Mouse (Mus musculus): ENCODE data around the gene Eif4h. TPM values are rescaled to one million over a fixed set of nuclear protein-coding genes. Genes with fewer than 3 reads are reported as not detected.

Eif4h gene
- 36.7 TPM for polyA plus RNA-seq (2015; fragmentation: Illumina TruSeq; extraction: RNeasy Lipid Tissue Mini Kit (QIAGEN cat#74804); ENCODE audit: insufficient read depth, low read depth, low replicate concordance)

DNA sequence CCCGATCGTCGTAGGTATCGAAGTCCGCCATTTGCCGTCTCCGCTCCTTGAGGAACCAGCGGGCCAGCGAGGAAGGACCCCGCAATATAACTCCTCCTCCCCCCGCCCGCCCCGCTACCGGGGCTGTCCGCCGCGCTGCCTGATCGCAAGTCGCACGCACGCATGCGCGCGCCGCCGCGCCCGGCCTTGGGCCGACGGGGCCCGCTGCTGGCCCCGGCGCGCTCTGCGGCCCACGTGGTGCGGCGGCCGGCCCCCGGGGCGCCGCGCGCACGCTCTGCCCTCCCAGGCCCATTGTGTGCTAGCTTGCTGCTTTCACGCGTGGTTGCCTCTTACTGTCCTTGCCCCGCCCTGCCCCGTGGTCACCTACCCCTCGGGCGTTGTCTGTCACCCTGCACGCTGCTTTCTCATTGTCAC lies at the start of gene Eif4h:
TSS of gene Eif4h (minus strand) at position 222 of the 414 bp plus-strand sequence.

DNA sequence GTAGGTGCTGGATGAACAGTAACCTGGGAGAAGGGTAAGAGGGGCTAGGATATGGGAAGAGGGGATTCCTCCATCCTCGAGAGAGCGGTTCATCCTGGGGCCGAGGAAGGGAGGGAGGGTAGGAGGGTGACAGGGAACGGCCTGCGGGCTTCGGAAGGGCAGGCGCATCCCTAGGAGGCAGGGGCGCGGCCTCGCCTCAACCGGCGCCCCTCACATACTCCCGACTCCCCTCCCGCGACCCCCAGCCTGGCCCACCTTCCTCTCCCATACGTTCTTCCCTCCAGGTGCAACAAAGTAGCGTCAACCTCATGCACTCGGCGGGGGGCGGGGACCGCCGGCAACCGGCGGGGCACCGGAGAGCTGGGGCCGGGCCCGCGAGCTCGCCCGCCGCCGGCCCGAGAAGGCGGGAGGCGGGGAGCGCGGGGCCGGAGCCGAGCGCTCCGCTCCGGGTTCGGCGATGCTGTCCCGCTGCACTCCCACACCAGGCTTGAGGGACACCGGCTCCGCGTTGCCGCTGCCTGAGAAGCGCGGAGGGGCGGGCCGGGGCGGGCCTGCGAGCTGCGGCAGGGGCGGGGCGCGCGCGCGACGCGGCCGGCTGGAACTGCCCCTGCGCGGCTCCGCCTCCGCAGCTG lies 48.9 kb upstream of the Eif4h start, which contains the start of gene Limk1:
TSS of gene Limk1 (minus strand) at position 513 of the 632 bp plus-strand sequence.

DNA sequence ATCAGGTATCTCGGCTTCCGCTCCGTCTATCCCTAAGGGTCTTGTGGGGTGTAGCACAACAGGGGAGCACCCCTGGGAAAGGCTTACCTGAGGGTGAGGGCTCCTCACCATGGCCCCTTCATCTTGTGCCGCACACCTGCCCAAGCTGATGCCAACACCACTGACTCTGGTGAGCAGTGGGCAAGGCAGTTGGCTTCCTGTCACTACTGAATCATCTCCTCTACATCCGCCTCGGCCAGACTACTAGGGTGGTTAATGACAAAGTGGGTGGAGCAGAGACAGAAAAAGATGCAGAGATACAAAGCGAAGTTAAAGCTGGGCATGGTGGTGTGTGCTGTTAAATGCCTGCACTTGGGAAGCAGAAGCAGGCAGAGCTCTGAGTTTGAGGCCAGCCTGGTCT lies 24.5 kb downstream of the Eif4h start, which contains the start of gene Lat2:
TSS of gene Lat2 (minus strand) at position 224 of the 400 bp plus-strand sequence.

DNA sequence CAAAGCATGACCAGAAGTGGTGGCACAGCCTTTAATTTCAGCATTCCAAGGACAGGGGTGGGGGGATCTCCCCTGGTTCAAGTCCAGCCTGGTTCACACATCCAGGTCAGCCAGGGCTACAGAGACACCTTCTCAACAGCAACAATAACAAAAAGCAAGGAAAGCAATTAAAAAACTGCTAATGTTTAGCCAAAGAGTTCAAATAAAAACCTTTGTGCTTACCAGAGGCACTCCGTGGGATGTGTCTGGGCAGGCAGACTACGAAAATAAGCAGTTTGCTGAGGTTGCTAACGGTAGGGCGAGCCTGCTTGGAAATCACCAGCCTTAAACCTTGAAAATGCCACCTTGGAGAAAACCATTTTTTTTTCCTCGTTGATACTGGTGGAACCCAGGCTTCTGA lies 58.1 kb downstream of the Eif4h start, which contains the start of gene Rfc2:
TSS of gene Rfc2 (plus strand) at position 221 of the 400 bp plus-strand sequence.

Other genes with a start within 250 kb of the Eif4h start
- gene Gtf2ird1, start 182.8 kb downstream of the Eif4h start, polyA plus RNA-seq (2015; fragmentation: Illumina TruSeq; extraction: RNeasy Lipid Tissue Mini Kit (QIAGEN cat#74804); ENCODE audit: insufficient read depth, low read depth, low replicate concordance) = 4.9 TPM
- 3.3 TPM for gene Clip2, start 87.1 kb downstream of the Eif4h start, polyA plus RNA-seq (2015; fragmentation: Illumina TruSeq; extraction: RNeasy Lipid Tissue Mini Kit (QIAGEN cat#74804); ENCODE audit: insufficient read depth, low read depth, low replicate concordance)
- not detected for gene Syna, start 79.3 kb downstream of the Eif4h start, polyA plus RNA-seq (2015; fragmentation: Illumina TruSeq; extraction: RNeasy Lipid Tissue Mini Kit (QIAGEN cat#74804); ENCODE audit: insufficient read depth, low read depth, low replicate concordance)
- gene Rfc2, start 58.1 kb downstream of the Eif4h start, polyA plus RNA-seq (2015; fragmentation: Illumina TruSeq; extraction: RNeasy Lipid Tissue Mini Kit (QIAGEN cat#74804); ENCODE audit: insufficient read depth, low read depth, low replicate concordance) = 18.1 TPM
- gene Lat2, start 24.5 kb downstream of the Eif4h start, polyA plus RNA-seq (2015; fragmentation: Illumina TruSeq; extraction: RNeasy Lipid Tissue Mini Kit (QIAGEN cat#74804); ENCODE audit: insufficient read depth, low read depth, low replicate concordance) = 2.1 TPM
- 2.5 TPM for gene Limk1, start 49.1 kb upstream of the Eif4h start, polyA plus RNA-seq (2015; fragmentation: Illumina TruSeq; extraction: RNeasy Lipid Tissue Mini Kit (QIAGEN cat#74804); ENCODE audit: insufficient read depth, low read depth, low replicate concordance)
- 38.7 TPM for gene Eln, start 107.8 kb upstream of the Eif4h start, polyA plus RNA-seq (2015; fragmentation: Illumina TruSeq; extraction: RNeasy Lipid Tissue Mini Kit (QIAGEN cat#74804); ENCODE audit: insufficient read depth, low read depth, low replicate concordance)